Mouse (Mus musculus): ENCODE data around the gene Ahctf1. TPM values are rescaled to one million over a fixed set of nuclear protein-coding genes. Genes with fewer than 3 reads are reported as not detected.

Gene Ahctf1
- polyA plus RNA-seq, 1 experiment: 2.2 TPM

- WGBS: 82% methylated on average over 8 of the region's 8 CpGs
- Histone ChIP-seq H3K36me3 (ENCODE audit: control insufficient read depth, insufficient read depth, low read length) (peaks cover 54% of the 10 kb centered on the region), H3K27me3 (ENCODE audit: control insufficient read depth, insufficient read depth, low read length) (no peaks in the 10 kb centered on the region), H3K27ac (ENCODE audit: insufficient read depth, low read depth, low read length) (no peak overlapping the region), H3K4me1 (ENCODE audit: control insufficient read depth, insufficient read depth, insufficient read length, low read length) (no peaks in the 10 kb centered on the region), H3K4me3 (ENCODE audit: low read depth, low read length) (no peak overlapping the region)
- no peak for TF ChIP-seq POLR2A (IDR thresholded peaks at IDR 0.05; ENCODE audit: low read depth, low read length)
- TF ChIP-seq CTCF (IDR thresholded peaks at IDR 0.05; ENCODE audit: extremely low read depth, insufficient read length, insufficient replicate concordance, low read depth, low read length): no peak
These were observed 50.5 kb downstream of the Ahctf1 start for GRCm38 (mm10) chr1:179753006-179753405.

GRCm38 (mm10) chr1:179752276-179752675, 51.2 kb downstream of the Ahctf1 start:
- Histone ChIP-seq H3K27ac (ENCODE audit: insufficient read depth, low read depth, low read length) (no peak overlapping the region), H3K4me1 (ENCODE audit: control insufficient read depth, insufficient read depth, insufficient read length, low read length) (no peaks in the 10 kb centered on the region), H3K27me3 (ENCODE audit: control insufficient read depth, insufficient read depth, low read length) (no peaks in the 10 kb centered on the region), H3K4me3 (ENCODE audit: low read depth, low read length) (no peak overlapping the region), H3K36me3 (ENCODE audit: control insufficient read depth, insufficient read depth, low read length) (peaks cover 52% of the 10 kb centered on the region)
- 95% methylated on average over 11 of the region's 11 CpGs for WGBS
- TF ChIP-seq POLR2A (IDR thresholded peaks at IDR 0.05; ENCODE audit: low read depth, low read length) (no peak), CTCF (IDR thresholded peaks at IDR 0.05; ENCODE audit: extremely low read depth, insufficient read length, insufficient replicate concordance, low read depth, low read length) (no peak)

- no peak within 1 kb of the TSS for H3K27ac ChIP-seq (ENCODE audit: insufficient read depth, low read depth, low read length)
- H3K4me1 ChIP-seq (ENCODE audit: control insufficient read depth, insufficient read depth, insufficient read length, low read length): peaks cover 3% of the 10 kb centered on the region; the same call in 1 of the 2 replicates
- 93% methylated on average over 9 of the region's 9 CpGs for WGBS
- no peaks in the 10 kb centered on the region for H3K27me3 ChIP-seq (ENCODE audit: control insufficient read depth, insufficient read depth, low read length)
- no peak within 1 kb of the TSS for H3K4me3 ChIP-seq (ENCODE audit: low read depth, low read length)
- peaks cover 25% of the 10 kb centered on the region for H3K36me3 ChIP-seq (ENCODE audit: control insufficient read depth, insufficient read depth, low read length)
- TF ChIP-seq CTCF (IDR thresholded peaks at IDR 0.05; ENCODE audit: extremely low read depth, insufficient read length, insufficient replicate concordance, low read depth, low read length): no peak
- no peak for TF ChIP-seq POLR2A (IDR thresholded peaks at IDR 0.05; ENCODE audit: low read depth, low read length)
These were observed 58.3 kb downstream of the Ahctf1 start, which contains the start of gene Kif28 for GRCm38 (mm10) chr1:179745171-179745570. Gene Kif28 (minus strand): TSS chr1:179745271.

GRCm38 (mm10) chr1:179743593-179744193, 59.8 kb downstream of the Ahctf1 start:
- no peak overlapping the region for H3K27ac ChIP-seq (ENCODE audit: insufficient read depth, low read depth, low read length)
- whole genome bisulfite sequencing: 35% methylated on average over 4 of the region's 4 CpGs

GRCm38 (mm10) chr1:179736483-179736882, 67.0 kb downstream of the Ahctf1 start:
- Histone ChIP-seq H3K27me3 (ENCODE audit: control insufficient read depth, insufficient read depth, low read length) (no peaks in the 10 kb centered on the region), H3K4me1 (ENCODE audit: control insufficient read depth, insufficient read depth, insufficient read length, low read length) (no peaks in the 10 kb centered on the region), H3K36me3 (ENCODE audit: control insufficient read depth, insufficient read depth, low read length) (no peaks in the 10 kb centered on the region), H3K4me3 (ENCODE audit: low read depth, low read length) (no peak overlapping the region), H3K27ac (ENCODE audit: insufficient read depth, low read depth, low read length) (no peak overlapping the region)
- WGBS: 85% methylated on average over 3 of the region's 3 CpGs
- TF ChIP-seq CTCF (IDR thresholded peaks at IDR 0.05; ENCODE audit: extremely low read depth, insufficient read length, insufficient replicate concordance, low read depth, low read length) (no peak), POLR2A (IDR thresholded peaks at IDR 0.05; ENCODE audit: low read depth, low read length) (no peak)

More at GRCm38 (mm10) chr1:179743593-179744193, 59.8 kb downstream of the Ahctf1 start:
- H3K27me3 ChIP-seq (ENCODE audit: control insufficient read depth, insufficient read depth, low read length): no peaks in the 10 kb centered on the region
- H3K36me3 ChIP-seq (ENCODE audit: control insufficient read depth, insufficient read depth, low read length): peaks cover 20% of the 10 kb centered on the region
- TF ChIP-seq CTCF (IDR thresholded peaks at IDR 0.05; ENCODE audit: extremely low read depth, insufficient read length, insufficient replicate concordance, low read depth, low read length): no peak
- no peak for TF ChIP-seq POLR2A (IDR thresholded peaks at IDR 0.05; ENCODE audit: low read depth, low read length)
- H3K4me3 ChIP-seq (ENCODE audit: low read depth, low read length): no peak overlapping the region
- H3K4me1 ChIP-seq (ENCODE audit: control insufficient read depth, insufficient read depth, insufficient read length, low read length): peaks cover 3% of the 10 kb centered on the region; the same call in 1 of the 2 replicates

GRCm38 (mm10) chr1:179734500-179735474, 68.7 kb downstream of the Ahctf1 start:
- TF ChIP-seq CTCF (IDR thresholded peaks at IDR 0.05; ENCODE audit: extremely low read depth, insufficient read length, insufficient replicate concordance, low read depth, low read length): peak; percentile 90
- no peak for TF ChIP-seq POLR2A (IDR thresholded peaks at IDR 0.05; ENCODE audit: low read depth, low read length)
- Histone ChIP-seq H3K4me3 (ENCODE audit: low read depth, low read length) (no peak overlapping the region), H3K27ac (ENCODE audit: insufficient read depth, low read depth, low read length) (no peak overlapping the region), H3K4me1 (ENCODE audit: control insufficient read depth, insufficient read depth, insufficient read length, low read length) (no peaks in the 10 kb centered on the region), H3K36me3 (ENCODE audit: control insufficient read depth, insufficient read depth, low read length) (no peaks in the 10 kb centered on the region), H3K27me3 (ENCODE audit: control insufficient read depth, insufficient read depth, low read length) (no peaks in the 10 kb centered on the region)
- WGBS: 31% methylated on average over 15 of the region's 15 CpGs

GRCm38 (mm10) chr1:179731391-179731790, 72.1 kb downstream of the Ahctf1 start:
- H3K36me3 ChIP-seq (ENCODE audit: control insufficient read depth, insufficient read depth, low read length): no peaks in the 10 kb centered on the region
- TF ChIP-seq CTCF (IDR thresholded peaks at IDR 0.05; ENCODE audit: extremely low read depth, insufficient read length, insufficient replicate concordance, low read depth, low read length) (no peak), POLR2A (IDR thresholded peaks at IDR 0.05; ENCODE audit: low read depth, low read length) (no peak)
- H3K4me3 ChIP-seq (ENCODE audit: low read depth, low read length): no peak overlapping the region
- H3K4me1 ChIP-seq (ENCODE audit: control insufficient read depth, insufficient read depth, insufficient read length, low read length): no peaks in the 10 kb centered on the region
- H3K27ac ChIP-seq (ENCODE audit: insufficient read depth, low read depth, low read length): no peak overlapping the region
- 83% methylated on average over 3 of the region's 3 CpGs for WGBS
- no peaks in the 10 kb centered on the region for H3K27me3 ChIP-seq (ENCODE audit: control insufficient read depth, insufficient read depth, low read length)
